Comparison of ENCODE assay signal across 8 mouse cellular contexts in genomic region chr1:169969516-169969886, GRCm38 (mm10). TPM values are rescaled to one million over a fixed set of nuclear protein-coding genes. Genes with fewer than 3 reads are reported as not detected.
A peak's percentile ranks its signal among the peaks of the same experiment; 100 is the strongest.
DNase-seq lines count a peak whose midpoint lies in the region; ATAC-seq and TF ChIP-seq lines count a peak whose summit lies in the region.

No protein-coding gene starts in this region.

- peaks cover 14% of the 10 kb centered on the region for H3K36me3 ChIP-seq in lung, embryonic 14.5 days (ENCODE audit: insufficient read depth)
- H3K36me3 ChIP-seq in embryonic facial prominence, embryonic 15.5 days, result peaks cover 17% of the 10 kb centered on the region; the same call in 1 of the 2 replicates
- H3K36me3 ChIP-seq in intestine, postnatal 0 days (ENCODE audit: control insufficient read depth, insufficient read depth), result peaks cover 21% of the 10 kb centered on the region
- peaks cover 17% of the 10 kb centered on the region for H3K36me3 ChIP-seq in neural tube, embryonic 15.5 days

- peak overlapping the region; percentile 64 for H3K4me3 ChIP-seq in lung, embryonic 14.5 days (ENCODE audit: low read depth, low read length)
- H3K4me3 ChIP-seq in embryonic facial prominence, embryonic 15.5 days (replicated peaks), result peak overlapping the region; percentile 72
- H3K4me3 ChIP-seq in intestine, postnatal 0 days (ENCODE audit: low read depth, low read length), result peak overlapping the region; percentile 66
- peak overlapping the region; percentile 60 for H3K4me3 ChIP-seq in neural tube, embryonic 15.5 days (replicated peaks)

- no peaks in the 10 kb centered on the region for H3K9me3 ChIP-seq in lung, embryonic 14.5 days (ENCODE audit: low read depth, low read length)
- H3K9me3 ChIP-seq in embryonic facial prominence, embryonic 15.5 days (replicated peaks), result no peaks in the 10 kb centered on the region
- no peaks in the 10 kb centered on the region for H3K9me3 ChIP-seq in intestine, postnatal 0 days (ENCODE audit: control insufficient read depth)
- no peaks in the 10 kb centered on the region for H3K9me3 ChIP-seq in neural tube, embryonic 15.5 days (replicated peaks)

- no peaks in the 10 kb centered on the region for H3K27me3 ChIP-seq in lung, embryonic 14.5 days (ENCODE audit: insufficient read depth, low read length)
- no peaks in the 10 kb centered on the region for H3K27me3 ChIP-seq in embryonic facial prominence, embryonic 15.5 days
- no peaks in the 10 kb centered on the region for H3K27me3 ChIP-seq in intestine, postnatal 0 days (replicated peaks; ENCODE audit: control insufficient read depth, insufficient read depth, low read length)
- H3K27me3 ChIP-seq in neural tube, embryonic 15.5 days (replicated peaks), result no peaks in the 10 kb centered on the region

- TF ChIP-seq CTCF in lung, embryonic 14.5 days (IDR thresholded peaks at IDR 0.05; ENCODE audit: low read depth), result no peak
- TF ChIP-seq CTCF in intestine, postnatal 0 days (IDR thresholded peaks at IDR 0.05; ENCODE audit: low read depth), result no peak

- DNase-seq in lung, embryonic 14.5 days, result no peak
- DNase-seq in lung, postnatal 25 days (ENCODE audit: low spot score), result no peak
- DNase-seq in right cerebral cortex, adult 18-20 months, result no peak
- DNase-seq in spleen, postnatal 4 days (ENCODE audit: low spot score in 2 of 2), result no peak
- no peak for DNase-seq in cerebellum, adult 8-10 months

- peak; percentile 59 for ATAC-seq in lung, embryonic 14.5 days (ENCODE audit: insufficient read depth)
- peak; percentile 51; the same call in 1 of the 2 replicates for ATAC-seq in embryonic facial prominence, embryonic 15.5 days (ENCODE audit: insufficient number of reproducible peaks, low FRiP score, low TSS enrichment, low read depth)
- peak; percentile 27 for ATAC-seq in intestine, postnatal 0 days
- ATAC-seq in neural tube, embryonic 15.5 days (ENCODE audit: low FRiP score), result peak; percentile 70

- peaks cover 4% of the 10 kb centered on the region; the same call in 1 of the 2 replicates for H3K4me1 ChIP-seq in lung, embryonic 14.5 days (ENCODE audit: insufficient read depth)
- H3K4me1 ChIP-seq in embryonic facial prominence, embryonic 15.5 days, result peaks cover 16% of the 10 kb centered on the region
- no peaks in the 10 kb centered on the region for H3K4me1 ChIP-seq in intestine, postnatal 0 days (replicated peaks; ENCODE audit: control insufficient read depth, insufficient read depth, low read length)
- H3K4me1 ChIP-seq in neural tube, embryonic 15.5 days, result peaks cover 24% of the 10 kb centered on the region

- under 1% methylated on average over 8 of the region's 9 CpGs for WGBS in lung, embryonic 14.5 days
- 1% methylated on average over 9 of the region's 9 CpGs for WGBS in embryonic facial prominence, embryonic 15.5 days
- 0% methylated on average over 9 of the region's 9 CpGs for WGBS in intestine, postnatal 0 days
- 1% methylated on average over 9 of the region's 9 CpGs for WGBS in neural tube, embryonic 15.5 days

- peak overlapping the region; percentile 64 for H3K9ac ChIP-seq in lung, embryonic 14.5 days
- 0 out of 2 replicates have a peak overlapping the region, but pooled peaks have one; percentile 28 for H3K9ac ChIP-seq in embryonic facial prominence, embryonic 15.5 days
- peak overlapping the region; percentile 54 for H3K9ac ChIP-seq in intestine, postnatal 0 days (ENCODE audit: low read depth, low read length)
- H3K9ac ChIP-seq in neural tube, embryonic 15.5 days (replicated peaks), result peak overlapping the region; percentile 39

- peak overlapping the region; percentile 92 for H3K27ac ChIP-seq in lung, embryonic 14.5 days (ENCODE audit: low read depth)
- peak overlapping the region; percentile 92 for H3K27ac ChIP-seq in embryonic facial prominence, embryonic 15.5 days (replicated peaks)
- H3K27ac ChIP-seq in intestine, postnatal 0 days (ENCODE audit: low read depth, low read length), result no peak overlapping the region; the same call in 1 of the 2 replicates
- peak overlapping the region; percentile 80 for H3K27ac ChIP-seq in neural tube, embryonic 15.5 days (replicated peaks)

- H3K4me2 ChIP-seq in lung, embryonic 14.5 days, result peak overlapping the region; percentile 80
- H3K4me2 ChIP-seq in embryonic facial prominence, embryonic 15.5 days (replicated peaks), result peak overlapping the region; percentile 83
- H3K4me2 ChIP-seq in intestine, postnatal 0 days (replicated peaks; ENCODE audit: low read depth), result peak overlapping the region; percentile 83
- H3K4me2 ChIP-seq in neural tube, embryonic 15.5 days, result peak overlapping the region; percentile 79

RNA-seq across cellular contexts. Expression of gene Hsd17b7, which starts 0.5 kb away (rescaled TPM):
- polyA plus RNA-seq in lung, embryonic 14.5 days (2014; fragmentation: Nextera tagmentation; extraction: Ambion mirVana), result 11.2 and 13.5 TPM in 2 replicates
- 20.3 and 21.5 TPM in 2 replicates for polyA plus RNA-seq in embryonic facial prominence, embryonic 15.5 days (2015; fragmentation: Nextera tagmentation; extraction: Ambion mirVana)
- 18.5 and 22.4 TPM in 2 replicates for polyA plus RNA-seq in intestine, postnatal 0 days (2015; fragmentation: Nextera tagmentation; extraction: Ambion mirVana)
- 25.6 and 27.5 TPM in 2 replicates for polyA plus RNA-seq in neural tube, embryonic 15.5 days (2015; fragmentation: Nextera tagmentation; extraction: Ambion mirVana)

RNA-seq across cellular contexts. Expression of gene Ccdc190, which starts 41.1 kb away (rescaled TPM):
- polyA plus RNA-seq in lung, embryonic 14.5 days (2014; fragmentation: Nextera tagmentation; extraction: Ambion mirVana), result 0.20 TPM in 1 of 2 replicates, not detected in the other
- polyA plus RNA-seq in embryonic facial prominence, embryonic 15.5 days (2015; fragmentation: Nextera tagmentation; extraction: Ambion mirVana), result 0.60 and 0.71 TPM in 2 replicates
- not detected in 2 replicates for polyA plus RNA-seq in intestine, postnatal 0 days (2015; fragmentation: Nextera tagmentation; extraction: Ambion mirVana)
- 3.0 and 3.5 TPM in 2 replicates for polyA plus RNA-seq in neural tube, embryonic 15.5 days (2015; fragmentation: Nextera tagmentation; extraction: Ambion mirVana)
